Mouse (Mus musculus): ENCODE data around the gene Crtc3. TPM values are rescaled to one million over a fixed set of nuclear protein-coding genes. Genes with fewer than 3 reads are reported as not detected.

Crtc3 gene
- polyA plus RNA-seq, 1 experiment from 2014 or later, result 17.2 TPM

GRCm38 (mm10) chr7:80554180-80555021 is 134.3 kb downstream of the Crtc3 start:
- no peak overlapping the region for H3K4me3 ChIP-seq (ENCODE audit: low read depth, low read length)
- no peaks in the 10 kb centered on the region for H3K27me3 ChIP-seq (ENCODE audit: control insufficient read depth, insufficient read depth, low read length)
- H3K9ac ChIP-seq (replicated peaks; ENCODE audit: low read depth, low read length), result no peak overlapping the region
- no peak overlapping the region for H3K27ac ChIP-seq (ENCODE audit: low read depth, low read length)
- H3K4me1 ChIP-seq (ENCODE audit: control insufficient read depth, insufficient read depth, low read length), result no peaks in the 10 kb centered on the region
- WGBS, result 74% methylated on average over 22 of the region's 22 CpGs
- H3K4me2 ChIP-seq (ENCODE audit: low read depth, low read length), result no peak overlapping the region
- H3K36me3 ChIP-seq (ENCODE audit: control insufficient read depth, insufficient read depth, low read length), result no peaks in the 10 kb centered on the region
- H3K9me3 ChIP-seq (ENCODE audit: control insufficient read depth, low read length), result no peaks in the 10 kb centered on the region
- ATAC-seq (ENCODE audit: low read depth), result no peak

- H3K4me2 ChIP-seq (ENCODE audit: low read depth, low read length), result no peak overlapping the region
- WGBS, result 83% methylated on average over 7 of the region's 7 CpGs
- no peak overlapping the region for H3K27ac ChIP-seq (ENCODE audit: low read depth, low read length)
- H3K4me1 ChIP-seq (ENCODE audit: control insufficient read depth, insufficient read depth, low read length), result no peaks in the 10 kb centered on the region
- H3K4me3 ChIP-seq (ENCODE audit: low read depth, low read length), result no peak overlapping the region
- H3K36me3 ChIP-seq (ENCODE audit: control insufficient read depth, insufficient read depth, low read length), result no peaks in the 10 kb centered on the region
- H3K27me3 ChIP-seq (ENCODE audit: control insufficient read depth, insufficient read depth, low read length), result no peaks in the 10 kb centered on the region
- ATAC-seq (ENCODE audit: low read depth), result no peak
- H3K9ac ChIP-seq (replicated peaks; ENCODE audit: low read depth, low read length), result no peak overlapping the region
- H3K9me3 ChIP-seq (ENCODE audit: control insufficient read depth, low read length), result no peaks in the 10 kb centered on the region
These were observed 140.0 kb downstream of the Crtc3 start for GRCm38 (mm10) chr7:80548513-80549260.

- 84% methylated on average over 7 of the region's 7 CpGs for WGBS
- Histone ChIP-seq H3K4me1 (ENCODE audit: control insufficient read depth, insufficient read depth, low read length) (no peaks in the 10 kb centered on the region), H3K4me3 (ENCODE audit: low read depth, low read length) (no peak overlapping the region), H3K9ac (replicated peaks; ENCODE audit: low read depth, low read length) (no peak overlapping the region), H3K9me3 (ENCODE audit: control insufficient read depth, low read length) (no peaks in the 10 kb centered on the region), H3K27ac (ENCODE audit: low read depth, low read length) (no peak overlapping the region), H3K36me3 (ENCODE audit: control insufficient read depth, insufficient read depth, low read length) (no peaks in the 10 kb centered on the region), H3K27me3 (ENCODE audit: control insufficient read depth, insufficient read depth, low read length) (no peaks in the 10 kb centered on the region), H3K4me2 (ENCODE audit: low read depth, low read length) (no peak overlapping the region)
- ATAC-seq (ENCODE audit: low read depth), result no peak
These were observed 146.4 kb downstream of the Crtc3 start for GRCm38 (mm10) chr7:80542139-80542831.

GRCm38 (mm10) chr7:80539581-80539980 is 149.1 kb downstream of the Crtc3 start:
- Histone ChIP-seq H3K4me1 (ENCODE audit: control insufficient read depth, insufficient read depth, low read length) (no peaks in the 10 kb centered on the region), H3K27ac (ENCODE audit: low read depth, low read length) (no peak overlapping the region), H3K4me2 (ENCODE audit: low read depth, low read length) (no peak overlapping the region), H3K9me3 (ENCODE audit: control insufficient read depth, low read length) (no peaks in the 10 kb centered on the region), H3K27me3 (ENCODE audit: control insufficient read depth, insufficient read depth, low read length) (no peaks in the 10 kb centered on the region), H3K4me3 (ENCODE audit: low read depth, low read length) (no peak overlapping the region), H3K9ac (replicated peaks; ENCODE audit: low read depth, low read length) (no peak overlapping the region), H3K36me3 (ENCODE audit: control insufficient read depth, insufficient read depth, low read length) (no peaks in the 10 kb centered on the region)
- ATAC-seq (ENCODE audit: low read depth), result no peak
- 65% methylated on average over 5 of the region's 5 CpGs for WGBS

Other genes starting within 250 kb of the Crtc3 start
- 10.2 and 11.2 TPM in 2 replicates for gene Blm, start 153.8 kb downstream of the Crtc3 start, polyA plus RNA-seq (2014; fragmentation: Nextera tagmentation; extraction: Ambion mirVana)
- gene Iqgap1, start 137.1 kb upstream of the Crtc3 start, polyA plus RNA-seq (2014; fragmentation: Nextera tagmentation; extraction: Ambion mirVana), result 15.8 and 23.1 TPM in 2 replicates
- 4.5 and 4.9 TPM in 2 replicates for gene Zscan2, start 172.0 kb upstream of the Crtc3 start, polyA plus RNA-seq (2014; fragmentation: Nextera tagmentation; extraction: Ambion mirVana)
- 31.4 and 32.1 TPM in 2 replicates for gene Wdr73, start 212.4 kb upstream of the Crtc3 start, polyA plus RNA-seq (2014; fragmentation: Nextera tagmentation; extraction: Ambion mirVana)
- 4.9 and 6.3 TPM in 2 replicates for gene Nmb, start 216.2 kb upstream of the Crtc3 start, polyA plus RNA-seq (2014; fragmentation: Nextera tagmentation; extraction: Ambion mirVana)